Mouse (Mus musculus): ENCODE results near the gene Glb1. TPM values are rescaled to one million over a fixed set of nuclear protein-coding genes. Genes with fewer than 3 reads are reported as not detected.
A peak's percentile ranks its signal among the peaks of the same experiment; 100 is the strongest.
"Not testable (repeated sequence)": the region's sequence is repeated elsewhere in the genome, so short reads cannot be mapped to it uniquely, and the experiment has no call there.

The Glb1 gene
- polyA plus RNA-seq, 2 experiments from 2014 or later = 43.0 to 62.1 TPM

DNA sequence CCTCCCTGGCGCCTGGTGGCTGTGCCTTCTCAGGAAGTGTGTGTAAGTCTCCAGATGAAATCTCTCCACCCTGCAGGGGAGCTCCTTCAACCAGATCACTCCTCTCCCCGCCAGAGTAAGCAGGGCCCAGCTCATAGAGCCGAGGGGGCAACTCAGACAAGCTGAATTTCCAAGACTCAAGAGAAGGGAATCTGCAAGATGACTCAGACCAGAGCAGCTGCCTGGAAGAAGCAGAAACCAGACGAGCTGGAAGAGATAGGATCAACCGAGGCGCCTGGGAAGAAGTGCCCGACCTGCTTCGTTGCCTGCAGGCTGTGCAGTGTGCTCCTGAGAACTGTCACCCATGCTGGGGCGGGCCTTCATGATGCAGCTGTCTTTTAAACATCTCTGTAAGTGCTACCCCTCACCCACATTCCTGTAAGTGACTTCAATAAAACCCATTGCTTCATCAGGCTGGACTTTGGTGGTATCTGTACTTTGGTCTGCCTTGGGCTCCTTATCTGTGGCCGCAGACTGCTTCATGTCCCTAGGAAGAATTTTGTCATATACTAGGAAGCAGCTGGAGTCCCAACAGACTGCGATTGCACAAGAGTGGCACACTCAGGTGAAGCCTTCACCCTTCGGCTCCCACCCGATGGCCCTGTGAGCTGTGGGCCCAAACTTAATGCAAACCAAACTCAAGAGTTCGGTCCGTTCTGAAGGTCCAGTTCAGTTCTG, 102.0 kb downstream of the Glb1 start:
- ATAC-seq = no peak

DNA sequence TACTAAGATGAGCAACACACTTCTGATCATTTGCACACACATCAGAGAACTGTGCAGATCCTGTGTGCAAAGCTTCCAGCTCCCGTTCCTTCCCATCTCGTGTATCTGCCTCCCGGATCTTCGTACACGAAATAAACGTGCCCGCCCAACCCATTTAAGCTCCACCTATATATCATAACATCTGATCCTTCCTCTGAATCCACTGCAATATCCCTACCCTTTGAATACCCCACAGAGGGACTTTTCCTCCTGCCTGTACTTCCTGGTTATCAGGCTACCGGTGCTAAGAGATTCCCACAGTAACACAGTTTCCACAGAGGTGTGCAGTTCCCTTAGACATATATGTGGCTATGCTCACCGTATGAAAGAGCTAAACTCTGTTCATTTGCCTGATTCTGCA, 103.9 kb downstream of the Glb1 start, which contains the start of gene Ccr4:
TSS of gene Ccr4 (minus strand) at position 101 of the 400 bp plus-strand sequence.
- ATAC-seq = no peak

DNA sequence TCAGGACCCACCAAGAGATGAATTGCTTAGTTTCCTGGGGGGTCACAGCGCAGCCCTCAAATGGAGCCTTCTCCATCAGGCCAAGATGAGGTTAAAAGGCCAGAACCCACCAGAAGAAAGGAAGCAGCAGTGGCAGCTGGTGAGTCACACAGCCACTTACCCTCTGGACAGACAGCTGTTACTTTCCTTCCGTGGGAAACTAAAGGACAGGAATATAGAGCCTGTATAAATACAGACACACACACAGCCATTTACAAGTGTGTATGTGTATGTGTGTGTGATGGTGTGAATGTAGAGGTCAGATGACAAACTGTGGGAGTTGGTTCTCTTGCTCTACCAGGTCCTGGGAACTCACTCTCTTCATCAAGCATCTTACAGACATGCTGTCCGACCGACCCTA, 105.7 kb downstream of the Glb1 start:
- ATAC-seq = no peak

DNA sequence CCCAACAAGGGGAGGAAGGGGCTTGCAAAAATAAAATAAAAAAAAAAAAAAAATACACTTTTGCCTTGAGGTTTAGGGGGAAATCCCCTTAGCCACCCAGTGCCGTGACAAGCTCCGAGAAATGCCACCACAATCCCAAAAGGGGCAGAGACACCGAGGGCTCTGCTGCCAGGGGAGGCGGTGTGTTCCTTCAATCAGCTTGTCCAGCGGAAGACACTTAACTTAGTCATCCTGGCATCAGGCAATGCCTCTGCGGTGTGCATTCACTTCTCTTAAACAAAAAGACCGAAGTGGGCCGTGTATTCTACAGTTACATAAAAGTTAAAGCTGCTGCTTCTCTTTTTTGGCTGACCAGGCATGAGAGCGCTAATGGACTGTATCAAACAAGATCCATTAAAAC, 106.5 kb downstream of the Glb1 start:
- peak; percentile 73 for ATAC-seq

DNA sequence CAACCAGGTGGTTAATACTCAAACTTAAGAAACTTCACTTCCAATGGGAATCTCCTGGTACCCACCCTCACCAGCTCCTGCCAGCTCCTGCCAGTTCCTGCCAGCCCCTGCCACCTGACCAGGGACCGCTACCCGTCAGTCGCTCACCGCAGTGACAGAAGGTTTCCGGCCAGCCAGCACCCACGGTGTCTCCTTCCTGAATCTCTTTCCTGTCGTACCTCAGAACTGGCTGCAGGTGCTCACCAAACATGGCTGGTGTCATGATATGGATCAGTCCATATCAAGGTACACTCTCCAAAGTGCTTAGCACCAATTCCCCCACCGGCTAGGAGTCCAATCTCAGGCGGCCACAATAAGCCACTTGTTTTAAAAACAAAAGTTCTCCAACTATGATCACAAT, 108.9 kb downstream of the Glb1 start:
- peak; percentile 80 for ATAC-seq

DNA sequence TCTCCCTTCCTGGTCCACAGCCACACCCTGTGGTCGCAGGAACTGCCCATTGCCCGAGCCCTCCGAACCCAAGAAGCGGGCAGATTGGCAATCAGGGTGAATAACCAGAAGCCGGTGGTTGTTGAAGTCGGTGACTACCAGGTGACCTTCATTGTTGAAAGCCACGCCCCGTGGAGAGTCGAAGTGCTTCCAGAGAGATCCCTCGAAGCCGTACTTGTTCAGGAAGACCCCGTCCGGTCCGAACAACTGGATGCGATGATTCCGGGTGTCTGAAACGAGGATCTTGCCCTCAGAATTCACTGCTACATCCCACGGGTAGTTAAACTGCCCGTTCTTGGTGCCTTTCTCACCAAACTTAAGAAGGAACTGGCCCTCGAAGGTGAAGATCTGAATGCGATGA, 112.0 kb downstream of the Glb1 start:
- no peak for ATAC-seq

DNA sequence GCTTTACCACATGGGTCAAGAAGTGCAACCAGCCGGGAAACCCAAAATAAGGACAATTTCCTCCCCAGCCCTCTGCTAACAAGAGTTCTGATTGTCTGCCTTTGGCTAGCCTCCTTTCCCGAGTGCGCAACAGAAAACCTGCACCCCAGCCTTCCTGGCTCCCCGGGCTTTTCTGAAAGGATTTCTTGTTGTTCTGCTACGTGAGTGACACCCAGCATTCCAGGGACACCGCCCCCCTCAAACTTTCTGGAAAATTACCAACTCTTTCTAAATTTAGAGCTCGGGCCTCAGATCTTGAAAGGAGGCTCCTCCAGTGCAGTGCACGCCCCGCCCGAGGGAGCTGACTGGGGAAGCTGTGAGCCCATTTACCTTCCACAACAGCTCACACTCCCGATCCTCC, 114.5 kb downstream of the Glb1 start, which contains the start of gene C130032M10Rik:
TSS of gene C130032M10Rik (plus strand) at position 334 of the 400 bp plus-strand sequence.
- ATAC-seq = no peak

DNA sequence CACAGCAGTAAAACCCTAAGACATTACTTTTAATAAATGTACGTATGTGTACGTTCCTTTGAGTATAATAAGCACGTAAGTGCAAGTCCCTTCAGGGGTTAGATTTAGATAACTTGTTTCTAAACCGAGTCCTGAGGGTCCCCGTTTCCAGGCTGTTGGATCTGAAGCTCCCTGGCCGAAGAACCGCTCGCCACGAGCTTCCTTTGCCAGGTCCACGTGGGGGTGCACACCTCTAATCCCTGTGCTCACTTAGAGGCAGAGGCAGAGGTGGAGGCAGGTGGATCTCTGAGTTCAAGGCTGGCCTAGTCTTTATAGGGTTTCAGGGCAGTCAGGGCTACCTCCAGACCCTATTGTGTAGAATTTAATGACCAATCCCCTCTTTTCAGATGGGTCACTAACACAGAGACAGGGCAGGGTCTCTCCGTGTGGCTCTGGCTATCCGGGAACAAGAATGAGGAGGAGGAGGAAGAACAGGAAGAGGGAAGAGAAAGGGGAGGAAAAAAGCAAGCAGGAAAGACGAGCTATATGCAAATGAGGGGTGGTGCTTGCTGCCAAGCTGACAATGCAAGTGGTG, 117.1 kb downstream of the Glb1 start:
- ATAC-seq = no peak

DNA sequence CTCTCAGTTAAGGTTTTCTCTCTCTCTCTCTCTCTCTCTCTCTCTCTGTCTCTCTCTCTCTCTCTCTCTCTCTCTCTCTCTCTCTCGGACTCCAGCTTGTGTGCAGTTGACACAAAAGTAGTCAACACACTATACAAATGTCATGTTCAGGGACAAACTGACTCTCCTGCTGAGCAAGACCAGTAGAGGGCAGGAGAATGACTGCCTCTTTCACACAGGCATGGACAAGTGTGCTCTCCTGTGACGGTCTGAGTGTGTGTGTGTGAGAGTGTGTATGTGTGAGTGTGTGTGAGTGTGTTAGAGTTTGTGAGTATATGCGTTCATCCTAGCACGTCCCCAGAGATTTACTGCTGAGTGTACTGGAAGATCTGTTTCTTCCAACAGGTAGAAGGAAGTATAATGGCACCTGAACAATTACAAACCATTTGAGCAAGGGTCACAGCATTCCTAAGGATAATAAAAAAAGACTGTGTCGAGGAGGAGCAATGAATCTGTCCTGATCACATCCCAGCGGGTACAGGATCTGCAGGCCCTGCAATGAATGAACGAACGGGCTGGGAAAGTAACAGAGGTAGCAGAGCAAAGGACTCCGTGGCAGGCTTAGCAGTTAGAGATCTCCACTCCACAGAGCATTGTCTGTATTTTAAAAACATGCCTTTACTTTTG, 118.1 kb downstream of the Glb1 start:
- no peak for ATAC-seq

DNA sequence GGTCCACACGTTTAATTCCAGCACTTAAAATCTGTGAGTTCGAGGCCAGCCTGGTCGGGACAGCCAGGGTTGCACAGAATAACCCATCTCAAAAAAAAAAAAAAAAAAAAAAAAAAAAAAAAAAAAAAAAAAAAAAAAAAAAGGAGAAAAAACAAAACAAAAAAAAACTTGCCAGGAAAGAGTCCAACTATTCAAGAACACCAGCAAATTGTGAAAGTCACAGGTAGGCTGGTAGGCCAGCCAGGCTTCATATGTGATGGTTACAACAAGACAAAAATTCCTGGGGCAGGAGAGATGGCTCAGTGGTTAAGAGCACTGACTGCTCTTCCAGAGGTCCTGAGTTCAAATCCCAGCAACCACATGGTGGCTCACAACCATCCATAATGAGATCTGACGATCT, 119.7 kb downstream of the Glb1 start:
- ATAC-seq = not testable (repeated sequence)

DNA sequence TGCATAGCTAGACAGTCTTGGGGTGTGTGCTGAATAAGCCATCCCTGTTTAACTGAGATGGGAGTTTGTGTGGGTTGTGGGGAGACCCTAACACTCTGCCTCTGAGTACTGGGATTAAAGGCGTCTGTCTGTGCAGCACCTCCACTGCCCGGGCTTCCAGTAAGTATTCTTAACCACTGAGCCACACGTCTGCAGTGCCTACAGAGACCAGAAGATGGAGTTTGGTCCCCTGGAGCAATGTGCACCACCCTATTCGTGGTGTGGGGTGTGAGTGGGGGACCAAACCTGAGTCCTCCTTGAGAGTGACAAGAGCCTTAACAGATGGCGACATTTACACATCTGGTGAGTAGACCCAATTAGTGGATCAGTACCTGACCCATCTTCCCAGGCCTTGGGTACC, 121.2 kb downstream of the Glb1 start:
- ATAC-seq = no peak

DNA sequence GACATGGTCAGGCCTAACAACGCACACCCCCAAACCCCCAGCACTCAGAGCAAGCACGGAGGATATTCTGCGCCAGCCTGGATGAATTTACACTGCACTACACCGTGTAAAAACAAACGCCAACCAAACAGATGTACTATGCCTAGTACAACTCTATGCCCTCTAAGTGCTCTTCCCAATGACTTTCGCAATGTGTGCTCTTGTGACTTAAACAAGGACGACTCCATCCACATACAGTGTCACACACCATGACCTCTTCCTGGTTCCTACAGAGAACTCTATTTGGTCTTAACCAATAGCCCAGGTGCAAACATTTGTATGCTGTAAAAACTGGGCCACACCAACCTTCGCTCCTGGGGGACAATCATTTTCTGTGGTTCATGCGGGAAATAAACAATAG, 121.6 kb downstream of the Glb1 start:
- no peak for ATAC-seq

Other genes starting within 250 kb of the Glb1 start
- 1 to 10 TPM in 1 of 2 experiments, not detected in 1; 2.5 TPM for gene Bcl2a1c, start 70.9 kb upstream of the Glb1 start, polyA plus RNA-seq (2017; shearing (Covaris generic))
- gene Crtap, start 10.4 kb upstream of the Glb1 start, polyA plus RNA-seq (2017; shearing (Covaris generic)) = 1 to 10 TPM; 2.4 to 2.9 TPM
- gene Tmppe, start within 50 bp of the Glb1 start, polyA plus RNA-seq (2017; shearing (Covaris generic)) = 10 to 100 TPM; 10.9 to 20.8 TPM
- 10 to 100 TPM; 27.8 to 29.8 TPM for gene Ccr4, start 103.8 kb downstream of the Glb1 start, polyA plus RNA-seq (2017; shearing (Covaris generic))
- gene C130032M10Rik, start 114.6 kb downstream of the Glb1 start, polyA plus RNA-seq (2017; shearing (Covaris generic)) = not detected
- gene Trim71, start 163.3 kb downstream of the Glb1 start, polyA plus RNA-seq (2017; shearing (Covaris generic)) = not detected
- gene Cnot10, start 239.1 kb downstream of the Glb1 start, polyA plus RNA-seq (2017; shearing (Covaris generic)) = 10 to 100 TPM; 23.9 to 24.1 TPM